Comparison of ENCODE assay signal across 28 mouse cellular contexts in the genomic region with DNA sequence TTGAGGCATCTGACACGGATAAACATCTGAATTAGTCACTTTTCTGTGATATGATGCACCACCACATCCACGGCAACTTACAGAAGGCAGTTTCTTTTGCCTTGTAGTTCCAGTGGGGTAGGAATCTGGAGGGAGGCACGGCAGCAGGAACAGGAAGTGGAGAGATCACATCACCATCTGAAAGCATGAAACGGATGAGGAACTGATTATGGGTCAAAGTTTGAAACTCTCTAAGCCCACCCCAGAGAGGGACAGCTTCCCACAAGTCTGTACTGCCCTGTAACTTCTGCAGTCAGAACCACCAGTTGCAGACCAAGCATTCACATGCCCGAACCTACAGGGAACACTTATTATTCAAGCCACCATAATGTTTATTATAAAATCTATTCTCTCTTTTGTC.
DNase-seq lines count a peak whose midpoint lies in the region; ATAC-seq and TF ChIP-seq lines count a peak whose summit lies in the region.
"Had no signal": no experiment of that assay in that cellular context is flagged by ENCODE, and none has a peak within 500 bp of the region (broad histone marks: within the 10 kb centered on the region; RNA-seq: fewer than 3 reads in every experiment).

No protein-coding gene starts in this region.

- no peak for TF ChIP-seq CTCF in bone marrow macrophage, adult 2 months (IDR thresholded peaks at IDR 0.05; ENCODE audit: low read depth, low read length)

- WGBS in hindbrain, embryonic 16.5 days, result 90% methylated on average over 5 of the region's 5 CpGs

- H3K4me1 ChIP-seq in bone marrow macrophage, adult 2 months (ENCODE audit: control insufficient read depth, insufficient read depth, low read length), result peaks cover 35% of the 10 kb centered on the region
- H3K4me1 ChIP-seq in hindbrain, embryonic 16.5 days (ENCODE audit: control insufficient read depth, insufficient read depth, low read depth, low read length), result no peaks in the 10 kb centered on the region
- H3K4me1 ChIP-seq: hindbrain, embryonic 13.5 days; liver, embryonic 15.5 days; midbrain, embryonic 10.5 days; midbrain, embryonic 15.5 days; neural tube, embryonic 12.5 days had no signal

- H3K4me3 ChIP-seq in bone marrow macrophage, adult 2 months (ENCODE audit: insufficient read depth, low read length), result no peak overlapping the region
- H3K4me3 ChIP-seq in hindbrain, embryonic 16.5 days (ENCODE audit: low read length), result no peak overlapping the region
- H3K4me3 ChIP-seq: heart, embryonic 15.5 days; hindbrain, embryonic 13.5 days; liver, embryonic 15.5 days; lung, embryonic 15.5 days; midbrain, embryonic 10.5 days; midbrain, embryonic 15.5 days; neural tube, embryonic 12.5 days had no signal

- DNase-seq in heart, adult 11 months, result peak; percentile 94
- no peak for DNase-seq in heart, postnatal 4 days
- peak; percentile 26 for DNase-seq in 3T3-L1 (ENCODE audit: low read depth, low spot score)
- no peak for DNase-seq in cerebellum, postnatal 4 days (ENCODE audit: low spot score in 2 of 2)
- DNase-seq: adrenal gland, adult 2 months; adrenal gland, postnatal 36 days; cerebellum, adult 2 months; cerebellum, postnatal 14 days; kidney, adult 11 months; kidney, postnatal 14 days; layer of hippocampus, adult 9-11 months; liver; lung, postnatal 4 days; right cerebral cortex, adult 18-20 months; right cerebral cortex, postnatal 4 days had no signal

- no peaks in the 10 kb centered on the region for H3K27me3 ChIP-seq in hindbrain, embryonic 16.5 days (replicated peaks; ENCODE audit: control insufficient read depth, insufficient read depth, low read length)
- H3K27me3 ChIP-seq: heart, embryonic 15.5 days; hindbrain, embryonic 13.5 days; liver, embryonic 15.5 days; lung, embryonic 15.5 days; midbrain, embryonic 15.5 days; neural tube, embryonic 12.5 days had no signal

- no peak overlapping the region for H3K4me2 ChIP-seq in hindbrain, embryonic 16.5 days (ENCODE audit: low read length)
- H3K4me2 ChIP-seq: heart, embryonic 15.5 days; hindbrain, embryonic 13.5 days; liver, embryonic 15.5 days; lung, embryonic 15.5 days; midbrain, embryonic 15.5 days; neural tube, embryonic 12.5 days had no signal

- H3K27ac ChIP-seq in bone marrow macrophage, adult 2 months (ENCODE audit: insufficient read depth, low read depth, low read length), result peak overlapping the region; percentile 45
- H3K27ac ChIP-seq in hindbrain, embryonic 16.5 days (ENCODE audit: low read depth, low read length), result no peak overlapping the region
- H3K27ac ChIP-seq: hindbrain, embryonic 13.5 days; liver, embryonic 15.5 days; lung, embryonic 15.5 days; midbrain, embryonic 10.5 days; midbrain, embryonic 15.5 days; neural tube, embryonic 12.5 days had no signal

- TF ChIP-seq POLR2A in bone marrow macrophage, adult 2 months (IDR thresholded peaks at IDR 0.05; ENCODE audit: borderline replicate concordance, low read depth, low read length), result no peak

- H3K36me3 ChIP-seq in hindbrain, embryonic 16.5 days (ENCODE audit: control insufficient read depth, insufficient read depth, low read length), result no peaks in the 10 kb centered on the region
- H3K36me3 ChIP-seq: heart, embryonic 15.5 days; hindbrain, embryonic 13.5 days; liver, embryonic 15.5 days; lung, embryonic 15.5 days; midbrain, embryonic 10.5 days; midbrain, embryonic 15.5 days; neural tube, embryonic 12.5 days had no signal

- peak; percentile 59 for ATAC-seq in megakaryocyte progenitor cell, adult 5-6 weeks (replicated peaks; ENCODE audit: poor library complexity)
- no peak for ATAC-seq in hindbrain, embryonic 16.5 days
- ATAC-seq: activated CD4-positive, CD25-positive, alpha-beta regulatory T cell, adult 4 months; forebrain, embryonic 14.5 days; inflammation-experienced regulatory T-cells, adult 6 months; midbrain, embryonic 15.5 days had no signal

- H3K9me3 ChIP-seq in hindbrain, embryonic 16.5 days (ENCODE audit: control insufficient read depth, low read length), result no peaks in the 10 kb centered on the region
- H3K9me3 ChIP-seq: heart, embryonic 15.5 days; hindbrain, embryonic 13.5 days; liver, embryonic 15.5 days; lung, embryonic 15.5 days; midbrain, embryonic 10.5 days; midbrain, embryonic 15.5 days; neural tube, embryonic 12.5 days had no signal

- H3K9ac ChIP-seq in hindbrain, embryonic 16.5 days (ENCODE audit: low read depth, low read length), result no peak overlapping the region
- H3K9ac ChIP-seq: heart, embryonic 15.5 days; hindbrain, embryonic 13.5 days; liver, embryonic 15.5 days; lung, embryonic 15.5 days; midbrain, embryonic 15.5 days; neural tube, embryonic 12.5 days had no signal

Comparison
In these comparisons a context has a peak if more than half of its experiments do, and no peak if none do; other contexts are left out.
1. DNase-seq: peak in heart, adult 11 months (single experiment) and 3T3-L1 (single experiment); none in heart, postnatal 4 days (single experiment) and cerebellum, postnatal 4 days (0 of 2).